Mouse (Mus musculus) megakaryocyte progenitor cell, adult 5-6 weeks (primary cell): Measurements from ENCODE around the gene Mrpl53. TPM values are rescaled to one million over a fixed set of nuclear protein-coding genes. Genes with fewer than 3 reads are reported as not detected.

ENCODE experiments used
- ATAC-seq: replicated peaks from 2 replicates; pipeline ENCODE4 v1.8.0; 2016; ENCODE audit warnings: mild to moderate bottlenecking, moderate TSS enrichment, inconsistent platforms; ENCODE audit not compliant: poor library complexity
- total RNA-seq, 2 experiments: library from RNA; stranded (forward) in 1 of 2; stranded (reverse) in 1 of 2; fragments of 157-497, 149-512 nt in 1 of 2; fragments of 200-1000 nt in 1 of 2; gene quantifications; 2 replicates each; pipeline versions ENCODE4 v1.2.3 to v1.2.4; 2015 to 2017

The Mrpl53 gene
- total RNA-seq, 2 experiments from 2014 or later = 29.2 to 60.8 TPM

DNA sequence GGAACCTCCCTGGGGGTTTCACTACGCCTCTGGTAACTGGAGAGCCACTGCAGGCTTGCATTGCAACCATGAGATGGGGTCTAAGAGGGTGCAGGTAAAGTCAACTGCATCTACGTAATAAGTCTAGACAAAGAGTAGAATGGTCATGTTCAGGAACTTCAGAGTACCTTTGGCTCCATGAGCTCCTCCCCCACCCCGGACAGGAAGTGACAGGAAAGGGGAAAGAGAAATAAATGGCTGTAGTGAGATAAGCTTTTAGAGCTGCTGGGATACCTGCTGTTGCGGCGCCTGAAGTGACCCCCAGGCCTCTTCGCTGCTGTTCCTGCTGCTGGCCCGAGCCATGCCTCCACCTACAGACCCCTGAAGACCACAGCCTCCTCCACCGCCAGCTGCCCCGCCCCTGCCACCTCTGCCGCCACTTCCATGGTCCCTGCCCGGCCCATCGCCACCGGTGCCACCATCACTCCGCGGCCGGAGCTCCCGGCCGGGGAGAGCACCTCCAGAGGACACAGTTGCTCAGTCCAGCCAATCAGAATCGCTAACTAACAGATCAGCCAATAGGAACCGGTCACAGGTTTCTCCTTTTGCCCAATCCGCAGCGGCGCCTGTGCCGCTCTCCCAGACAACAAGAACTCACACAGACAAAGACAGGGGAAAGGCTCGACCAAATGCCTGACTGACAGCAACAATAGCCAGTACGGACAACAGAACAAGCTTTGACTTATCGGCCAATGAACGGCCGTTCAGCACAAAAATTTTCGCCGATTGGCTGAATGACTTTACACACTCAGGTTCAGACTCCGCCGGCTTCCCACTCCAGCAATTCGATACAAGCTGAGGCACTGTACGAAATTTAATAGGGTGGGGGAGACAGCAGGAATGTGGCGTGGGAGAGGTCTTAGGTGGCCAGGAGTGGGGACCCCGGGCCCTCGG lies 12.4 kb downstream of the Mrpl53 start, which contains the start of gene Wbp1:
Wbp1 (minus strand) TSS at position 630 of the 933 bp plus-strand sequence.
- peak; percentile 81 for ATAC-seq

DNA sequence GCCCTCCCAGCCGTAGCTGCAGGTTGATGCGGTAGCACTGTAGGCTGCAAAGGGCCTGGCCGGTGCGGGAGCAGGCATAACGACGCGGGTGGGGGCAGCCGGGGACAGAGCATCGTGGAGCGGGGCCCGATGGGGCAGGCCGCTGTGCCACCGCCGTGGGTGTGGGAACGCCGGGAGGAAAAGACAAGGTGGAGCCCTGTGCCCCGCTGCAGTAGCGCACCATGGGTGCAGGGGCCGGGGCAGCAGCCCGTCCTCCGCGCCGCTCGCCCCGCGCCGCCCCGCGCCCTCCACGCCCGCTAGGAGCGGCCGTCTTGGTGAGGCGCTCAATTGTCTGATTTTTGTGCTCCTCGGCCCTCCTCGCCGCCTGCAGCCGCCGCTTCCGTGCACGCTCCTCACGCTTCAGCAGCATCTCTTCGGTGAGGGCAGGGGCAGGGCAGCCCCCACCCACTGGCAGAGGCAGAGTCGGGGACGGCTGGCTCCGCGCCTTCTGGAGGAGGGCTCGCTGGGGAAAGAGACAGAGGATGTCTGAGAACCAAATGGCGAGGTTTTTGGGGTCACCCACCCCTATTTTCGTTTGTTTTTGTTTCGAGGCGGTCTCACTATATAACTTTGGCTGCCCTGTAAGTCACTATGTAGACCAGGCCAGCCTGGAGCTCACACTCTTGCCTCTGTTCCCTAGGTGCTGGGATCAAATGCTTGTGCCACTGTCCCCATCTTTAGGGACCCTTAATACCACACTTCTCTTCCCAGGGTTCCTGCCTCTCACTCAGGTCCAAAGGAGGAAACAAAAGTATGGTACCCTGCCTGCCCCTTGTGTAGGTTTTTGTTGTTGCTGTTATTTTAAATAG lies 13.2 kb downstream of the Mrpl53 start:
- peak; percentile 7; the same call in 1 of the 2 replicates for ATAC-seq

DNA sequence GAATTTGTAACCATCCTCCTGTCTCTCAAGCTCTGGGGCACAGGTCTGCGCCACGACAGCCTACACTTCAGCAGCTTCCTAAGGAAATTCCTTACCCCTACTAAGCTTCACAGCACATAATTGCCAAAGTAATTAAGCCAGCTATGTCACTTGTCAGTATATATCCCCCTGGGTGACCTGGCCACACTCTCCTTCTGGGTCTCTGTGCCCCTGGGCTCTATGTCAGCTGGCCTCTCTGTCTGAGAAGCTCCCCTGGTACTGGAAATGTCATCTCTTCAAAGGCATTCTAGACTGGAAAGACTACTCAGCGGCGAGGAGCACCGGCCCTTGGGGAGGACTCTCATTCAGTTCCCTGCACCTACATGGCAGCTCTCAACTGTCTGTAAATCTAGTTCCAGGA lies 14.1 kb downstream of the Mrpl53 start:
- no peak for ATAC-seq

DNA sequence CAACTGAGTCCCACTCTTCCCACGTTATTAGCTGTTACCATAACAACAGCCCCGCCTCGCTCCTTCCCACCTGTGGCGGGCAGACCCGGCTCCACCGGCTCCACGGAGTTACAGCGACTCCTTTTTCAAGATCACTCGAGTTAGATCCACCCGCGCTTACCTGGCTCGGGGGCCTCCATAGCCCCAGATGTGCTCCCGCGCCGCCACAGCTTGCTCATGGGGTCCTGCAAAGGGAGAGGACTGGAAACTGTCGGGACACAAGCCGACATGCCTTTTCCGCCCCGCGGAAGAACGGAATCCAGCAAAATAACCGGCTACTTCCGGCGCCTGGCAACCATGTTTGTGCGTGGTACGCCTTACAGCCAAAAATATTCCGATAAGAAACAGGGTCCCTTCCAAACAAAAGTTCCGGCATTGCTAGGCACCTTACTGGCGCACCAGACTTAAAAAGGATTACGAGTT lies 16.0 kb downstream of the Mrpl53 start:
- ATAC-seq = peak; percentile 56

DNA sequence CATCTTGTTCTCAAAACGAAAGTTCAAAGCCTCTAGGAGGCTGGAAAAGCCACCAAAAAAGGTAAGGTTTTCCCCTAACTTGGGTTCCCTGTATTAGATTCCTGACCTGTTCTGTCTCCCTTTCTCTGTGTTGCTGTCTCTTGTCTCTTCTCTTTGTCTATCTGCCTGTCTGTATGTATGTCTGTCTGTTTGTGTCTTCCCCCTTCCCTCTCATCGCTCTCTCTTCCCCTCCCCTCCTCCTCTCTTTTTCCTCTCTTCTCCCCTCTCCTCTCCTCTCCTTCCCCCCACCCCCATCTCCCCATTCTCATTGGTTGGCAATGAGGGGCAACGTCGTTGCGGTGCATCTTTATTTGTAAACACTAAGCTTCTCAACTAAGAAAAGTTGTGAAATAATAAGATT lies 16.5 kb downstream of the Mrpl53 start, which contains the start of gene Ino80b:
Ino80b (minus strand) TSS at position 101 of the 400 bp plus-strand sequence.
- no peak for ATAC-seq

DNA sequence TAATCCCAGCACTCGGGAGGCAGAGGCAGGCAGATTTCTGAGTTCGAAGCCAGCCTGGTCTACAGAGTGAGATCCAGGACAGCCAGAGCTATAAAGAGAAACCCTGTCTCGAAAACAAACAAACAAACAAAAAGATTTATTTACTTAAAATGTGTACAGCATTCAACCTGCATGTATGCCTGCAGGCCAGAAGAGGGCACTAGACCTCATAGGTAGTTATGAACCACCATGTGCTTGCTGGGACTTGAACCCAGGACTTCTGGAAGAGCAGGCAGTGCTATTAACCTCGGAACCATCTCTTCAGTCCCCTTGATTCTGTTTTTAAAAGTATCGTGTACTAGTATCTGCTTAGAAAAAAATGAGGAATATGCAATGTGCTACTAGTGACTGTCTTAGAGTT lies 18.6 kb downstream of the Mrpl53 start:
- ATAC-seq = no peak

DNA sequence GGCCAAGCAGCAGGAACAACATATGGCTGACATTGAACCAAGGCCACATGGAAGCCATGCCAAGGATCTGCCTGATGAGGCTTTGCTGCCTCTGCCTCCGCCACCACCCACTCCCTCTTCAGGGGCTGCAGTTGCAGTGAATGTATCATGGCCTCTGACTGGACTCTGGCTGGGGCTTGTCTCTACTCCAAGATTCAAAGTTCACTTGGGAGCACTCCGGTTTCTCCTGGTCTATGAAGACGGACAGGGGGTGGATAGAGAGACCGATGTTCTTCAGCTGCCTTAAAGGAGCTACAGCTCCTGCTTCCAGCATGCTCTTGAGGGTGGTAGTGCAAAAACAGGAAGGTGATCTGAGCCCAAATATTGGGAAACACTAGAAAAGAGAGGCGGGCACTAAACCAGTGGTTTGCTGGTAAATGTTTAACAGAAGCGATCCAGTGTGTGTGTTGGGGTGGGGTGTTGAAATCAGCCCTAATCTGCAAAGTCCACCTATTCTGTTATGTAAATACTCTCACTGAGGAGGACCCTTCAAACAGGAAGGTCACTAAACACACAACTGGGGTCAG lies 22.7 kb downstream of the Mrpl53 start:
- ATAC-seq = peak; percentile 85

DNA sequence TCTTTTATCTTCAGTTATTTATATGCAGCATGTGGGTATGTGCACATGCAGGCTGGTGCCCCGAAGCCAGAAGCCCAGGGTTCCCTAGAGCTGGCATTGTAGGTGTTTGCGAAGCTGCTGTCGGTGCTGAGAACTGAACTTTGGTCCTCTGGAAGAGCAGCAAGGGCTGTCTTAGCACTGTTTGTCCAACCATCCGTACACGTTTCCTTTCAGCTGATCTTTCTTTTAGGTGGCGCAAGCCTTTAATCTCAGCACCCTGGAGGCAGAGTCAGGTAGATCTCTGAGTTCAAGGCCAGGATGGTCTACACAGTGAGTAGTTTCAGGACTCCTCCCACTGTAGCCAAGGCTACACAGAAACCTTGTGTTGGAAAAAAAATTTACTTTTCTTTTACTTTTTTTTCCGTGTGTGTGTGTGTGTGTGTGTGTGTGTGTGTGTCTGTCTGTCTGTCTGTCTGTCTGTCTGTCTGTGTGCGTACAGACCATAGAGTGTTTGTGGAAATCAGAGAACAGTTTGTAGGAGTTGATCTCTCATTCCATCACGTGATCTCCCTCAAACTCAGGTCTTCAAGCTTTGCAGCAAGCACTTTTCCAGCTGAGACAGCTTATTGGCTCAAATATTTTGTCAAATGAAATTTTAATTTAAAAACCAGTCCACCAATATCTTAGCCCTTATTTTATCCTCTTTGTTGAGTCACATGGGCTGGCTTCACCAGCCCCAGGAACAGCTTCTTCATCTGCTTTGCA lies 23.5 kb downstream of the Mrpl53 start:
- no peak for ATAC-seq

DNA sequence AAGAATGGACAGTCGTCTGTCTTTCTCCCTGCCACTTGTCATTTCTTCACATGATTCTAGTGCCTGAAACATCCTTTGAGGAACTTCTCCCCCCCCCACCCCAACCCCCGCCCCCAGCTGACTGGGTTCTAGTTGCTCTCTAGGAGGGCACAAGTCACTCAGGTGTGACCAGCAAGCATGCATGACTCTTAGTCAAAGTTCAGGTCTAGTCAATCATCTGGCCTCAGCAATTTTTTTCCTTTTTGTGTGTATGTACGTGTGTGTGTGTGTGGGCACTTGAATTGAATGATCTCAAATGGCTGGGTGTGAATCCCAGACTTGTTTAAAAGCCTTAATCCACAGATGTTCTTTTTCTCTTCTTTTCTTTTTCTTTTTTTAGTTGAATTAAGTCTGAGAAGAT lies 25.4 kb downstream of the Mrpl53 start:
- ATAC-seq = no peak

DNA sequence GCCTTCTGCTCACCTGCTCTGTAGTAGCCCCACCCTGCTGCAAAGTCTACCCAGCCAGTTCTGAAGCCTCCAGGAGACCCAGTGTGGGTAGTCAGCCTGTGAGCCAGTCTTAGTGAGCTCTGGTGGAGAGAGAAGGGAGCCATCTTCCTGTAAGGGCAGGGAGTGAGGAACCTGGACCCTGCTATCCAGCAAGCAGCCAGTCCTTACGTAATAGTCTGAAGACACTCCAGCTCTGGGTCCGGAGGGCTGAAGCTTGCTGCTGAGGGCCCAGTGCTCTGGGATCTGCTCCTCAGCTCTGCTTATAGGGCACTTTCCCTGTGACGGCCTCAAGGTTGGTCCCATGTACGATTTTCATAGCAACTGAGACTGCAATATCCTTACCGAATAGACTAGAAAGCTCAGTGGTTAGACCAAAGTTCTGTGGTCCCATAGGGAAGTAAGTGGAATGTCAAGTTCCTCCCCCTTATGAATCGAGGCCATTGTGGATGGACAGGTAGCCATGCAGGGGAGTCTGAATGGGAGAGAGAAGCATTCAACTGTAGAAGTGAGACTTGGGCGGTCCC lies 26.2 kb downstream of the Mrpl53 start, which contains the start of gene Rtkn:
Rtkn (plus strand) TSS at position 513 of the 563 bp plus-strand sequence.
- peak; percentile 33 for ATAC-seq

DNA sequence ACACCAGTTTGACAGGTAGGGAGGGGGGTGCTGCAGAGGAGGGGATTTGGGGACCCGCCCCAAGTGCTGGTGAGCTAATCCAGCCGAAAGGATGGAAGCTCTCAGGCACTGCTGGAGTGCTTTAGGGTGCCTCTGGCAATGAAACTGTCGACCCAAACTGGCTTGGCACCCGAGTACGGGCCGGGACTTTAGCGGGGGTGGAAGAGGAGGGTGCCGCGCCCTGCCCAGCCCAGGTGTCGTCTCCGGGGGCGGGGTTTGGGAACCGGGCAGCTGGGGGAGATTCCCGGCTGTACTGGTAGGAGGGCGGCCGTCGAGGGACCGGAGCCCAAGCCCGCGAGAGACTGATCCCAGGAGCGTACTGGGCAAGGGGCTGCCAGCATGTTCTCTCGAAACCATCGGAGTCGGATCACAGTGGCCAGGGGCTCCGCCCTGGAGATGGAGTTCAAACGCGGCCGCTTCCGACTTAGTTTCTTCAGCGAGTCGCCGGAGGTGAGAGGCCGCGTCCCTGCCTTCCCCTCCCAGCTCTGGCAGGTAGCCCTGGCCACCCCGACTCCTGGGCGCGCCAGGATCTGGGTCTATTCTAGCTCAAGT lies 26.8 kb downstream of the Mrpl53 start:
- ATAC-seq = no peak

DNA sequence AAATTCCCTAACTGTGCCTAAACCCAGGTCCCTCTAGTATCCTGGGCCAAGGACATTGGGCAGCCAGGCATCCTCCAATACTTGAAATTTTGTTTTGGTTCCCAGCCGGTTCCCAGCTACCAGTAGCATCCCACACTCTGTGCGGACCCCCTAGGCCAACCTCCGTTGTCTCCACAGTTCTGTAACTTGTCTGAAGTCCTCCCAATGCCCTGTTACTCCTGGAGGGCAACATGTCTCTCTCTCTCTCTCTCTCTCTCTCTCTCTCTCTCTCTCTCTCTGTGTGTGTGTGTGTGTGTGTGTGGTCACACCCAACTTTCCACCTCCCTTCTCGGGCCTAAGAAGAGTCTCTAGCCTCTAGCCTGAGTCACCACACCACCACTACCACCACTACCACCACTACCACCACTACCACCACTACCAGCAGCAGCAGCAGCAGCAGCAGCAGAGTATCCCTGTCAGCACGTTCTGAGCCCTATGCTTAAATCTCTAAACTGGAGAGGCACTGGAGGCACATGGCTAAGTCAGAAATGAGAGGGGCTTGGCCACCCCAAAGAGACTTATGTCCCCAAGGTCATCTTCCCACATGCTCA lies 27.5 kb downstream of the Mrpl53 start:
- no peak for ATAC-seq

DNA sequence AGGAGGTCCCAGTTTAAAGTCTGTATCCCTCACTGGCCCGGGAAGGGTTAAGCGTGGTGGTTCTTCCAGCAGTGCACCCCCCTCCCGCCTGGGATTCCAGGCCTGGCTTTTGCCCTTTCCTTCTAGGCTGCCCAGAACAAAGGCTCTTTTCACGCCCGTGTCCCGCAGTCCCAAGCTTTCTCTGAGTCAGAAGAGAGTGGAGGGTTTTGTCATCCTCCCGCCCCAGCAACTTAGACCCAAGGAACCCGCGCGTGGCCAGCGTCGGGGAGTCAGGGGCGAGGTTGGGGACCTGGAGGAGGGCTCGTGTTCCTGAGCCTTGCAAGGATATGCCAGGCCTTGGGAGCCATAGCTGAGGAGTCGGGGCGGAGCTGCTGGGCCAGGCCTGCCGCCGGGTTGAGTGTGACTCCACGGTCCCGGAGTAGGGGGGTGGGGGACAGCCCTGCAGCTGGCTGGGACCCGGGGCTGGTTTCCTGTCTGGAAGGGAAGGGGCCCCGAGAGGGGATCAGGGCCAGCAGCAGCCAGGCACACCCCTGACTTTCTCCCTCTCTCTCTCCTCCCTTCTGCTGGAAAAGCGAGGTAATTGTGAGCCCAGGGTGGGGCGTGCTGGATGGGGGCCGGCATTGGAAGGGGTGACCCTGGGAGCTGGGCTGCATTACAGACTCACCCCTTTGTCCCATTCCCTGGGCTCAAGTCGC lies 28.2 kb downstream of the Mrpl53 start:
- 0 out of 2 replicates have a peak, but pooled peaks have one; percentile 6 for ATAC-seq

DNA sequence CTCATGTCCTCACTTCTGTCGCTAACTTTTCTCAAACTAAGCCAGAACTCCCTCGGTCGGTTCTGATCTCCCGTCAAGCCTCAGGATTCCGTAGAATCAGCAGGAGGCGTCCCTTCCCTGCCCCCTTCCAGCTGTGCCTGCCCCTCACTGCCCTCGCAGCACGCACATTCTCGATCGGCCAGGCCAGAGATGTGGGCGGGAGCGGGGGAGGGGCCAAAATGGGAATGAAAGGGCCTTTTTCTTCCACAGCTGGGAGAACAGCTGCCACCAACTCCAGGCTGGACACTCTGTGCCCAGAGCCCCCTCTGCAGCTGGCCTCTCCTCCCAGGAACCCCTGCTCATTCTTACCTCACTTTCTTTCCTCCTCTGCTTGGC lies 28.7 kb downstream of the Mrpl53 start:
- peak; percentile 40 for ATAC-seq

DNA sequence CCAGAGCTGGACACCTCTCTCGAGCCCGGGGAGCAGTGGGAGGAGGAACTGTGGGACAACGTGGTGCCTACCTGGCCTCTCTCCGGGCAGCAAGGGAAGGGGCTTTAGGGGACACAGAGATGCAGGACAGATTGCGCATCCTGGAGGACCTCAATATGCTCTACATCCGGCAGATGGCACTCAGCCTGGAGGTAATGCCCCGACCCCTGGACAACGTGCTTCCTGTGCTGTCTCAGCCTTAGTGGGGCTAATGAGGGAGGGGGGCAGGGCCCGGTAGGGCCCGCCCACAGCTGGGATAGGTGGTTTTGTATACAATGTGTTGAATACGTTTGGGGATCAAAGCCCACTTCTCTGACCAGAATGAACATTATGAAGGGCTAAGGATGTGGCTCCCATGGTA lies 29.2 kb downstream of the Mrpl53 start:
- peak; percentile 43 for ATAC-seq

DNA sequence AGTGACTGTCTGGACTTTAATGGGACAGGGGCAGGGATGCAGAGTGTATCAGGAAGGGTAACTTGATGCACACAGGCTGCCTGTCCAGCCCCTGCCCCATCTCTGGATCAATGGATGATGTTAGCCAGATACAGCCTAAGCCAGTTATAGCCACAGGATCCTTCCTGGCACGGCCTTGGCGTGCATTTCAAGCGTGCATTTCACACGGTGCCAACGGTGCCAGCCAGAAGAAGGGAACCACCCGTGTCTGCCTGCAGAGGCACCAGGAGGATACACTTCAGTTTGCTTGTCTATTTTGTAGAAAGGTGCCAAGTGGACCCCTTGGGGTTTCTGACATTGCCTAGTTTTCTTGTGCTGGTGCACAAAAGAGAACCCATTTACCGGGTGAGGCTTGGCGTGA lies 31.2 kb downstream of the Mrpl53 start:
- no peak for ATAC-seq

DNA sequence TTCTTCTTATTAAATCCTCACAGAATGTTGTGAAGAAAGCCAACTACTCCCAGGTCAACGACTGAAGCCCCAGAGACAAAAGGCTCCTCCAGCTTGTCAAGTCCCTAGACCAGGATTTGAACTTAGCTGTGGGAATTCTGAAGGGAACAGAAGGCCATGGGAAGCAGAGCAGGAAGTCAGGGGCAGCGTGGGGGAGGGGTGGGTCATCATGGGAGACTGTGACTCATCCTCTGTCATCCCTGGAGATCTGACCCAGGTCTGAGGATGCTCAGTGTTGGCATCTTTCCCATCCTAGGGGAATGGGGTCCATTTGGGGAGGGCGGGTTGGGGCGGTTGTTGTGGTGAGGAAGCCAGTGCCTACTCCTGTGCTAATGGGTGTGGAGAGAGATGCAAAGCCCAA lies 32.8 kb downstream of the Mrpl53 start:
- ATAC-seq = no peak

DNA sequence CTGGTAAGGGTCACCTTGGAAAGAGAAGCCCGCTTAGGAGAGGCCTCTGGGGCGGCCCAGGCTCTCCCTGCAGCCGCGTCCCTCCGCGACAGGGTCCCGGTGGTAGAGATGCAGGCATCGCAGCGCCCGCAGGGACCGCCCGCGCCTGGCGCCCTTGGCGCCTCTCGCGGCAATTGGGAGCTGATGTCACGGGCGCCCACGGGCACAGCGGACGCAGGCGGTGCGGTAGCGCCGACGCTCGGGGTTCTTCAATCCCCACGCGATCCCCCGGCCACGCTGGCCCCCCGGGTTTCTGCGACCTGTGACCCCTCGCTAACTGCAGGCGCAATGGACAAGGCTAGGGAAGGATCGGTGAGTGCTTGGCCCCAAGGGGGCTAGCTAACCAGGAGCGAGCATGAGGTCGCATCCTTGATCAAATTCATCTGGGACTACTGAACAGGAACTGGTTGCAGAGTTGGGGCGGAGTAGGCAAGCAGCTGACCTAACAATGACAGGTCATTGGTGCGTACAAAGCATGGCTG lies 33.4 kb downstream of the Mrpl53 start:
- ATAC-seq = 0 out of 2 replicates have a peak, but pooled peaks have one; percentile 13
